Mouse (Mus musculus): ENCODE results near the gene Ank3.

DNA sequence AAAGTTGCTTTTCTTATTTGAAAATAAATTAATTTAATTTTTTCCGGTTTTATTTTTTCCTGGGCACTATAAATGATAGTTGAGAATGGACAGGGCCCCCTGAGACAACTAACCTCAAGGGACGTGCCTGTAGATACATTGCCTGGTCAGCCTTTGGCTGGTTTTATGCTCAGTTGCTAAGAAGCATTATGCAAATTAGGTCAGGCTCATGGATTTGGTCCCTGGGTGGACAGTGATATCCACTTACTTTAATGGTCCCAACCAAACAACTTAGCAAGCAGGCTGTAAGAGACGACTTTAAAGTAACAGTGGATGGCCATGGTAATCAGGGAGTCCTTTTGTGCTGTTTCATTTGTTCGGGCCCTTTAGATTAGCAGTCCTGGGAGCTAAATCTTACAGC is 392.0 kb downstream of the Ank3 start:
- TF ChIP-seq POLR2A (IDR thresholded peaks at IDR 0.05; ENCODE audit: borderline replicate concordance, control insufficient read depth, low read depth, low read length) (no peak), CTCF (IDR thresholded peaks at IDR 0.05; ENCODE audit: control insufficient read depth, insufficient read depth, low read length) (no peak)
